Mouse (Mus musculus) macrophage (primary cell): ENCODE data around the gene Ccdc163. TPM values are rescaled to one million over a fixed set of nuclear protein-coding genes. Genes with fewer than 3 reads are reported as not detected.
A peak's percentile ranks its signal among the peaks of the same experiment; 100 is the strongest.

Source experiments
- H3K27ac ChIP-seq: fragments of 350-480 bp; formaldehyde crosslinking; 2 replicates; pipeline ENCODE4 v1.9.0; 2021
- H3K36me3 ChIP-seq: fragments of 350-480 bp; formaldehyde crosslinking; 2 replicates; pipeline ENCODE4 v1.9.0; 2021; ENCODE audit errors: inconsistent target
- H3K4me3 ChIP-seq: fragments of 350-480 bp; formaldehyde crosslinking; 2 replicates; pipeline ENCODE4 v1.9.0; 2021; ENCODE audit errors: inconsistent target
- H3K79me2 ChIP-seq: fragments of 350-480 bp; formaldehyde crosslinking; 2 replicates; pipeline ENCODE4 v1.9.0; 2021; ENCODE audit errors: inconsistent target
- WGBS: methylation state at CpG from one replicate; pipeline ENCODE4 v1.1.7; 2026; ENCODE audit warnings: inconsistent platforms; ENCODE audit not compliant: missing documents; 5-methylcytosine and 5-hydroxymethylcytosine counted together
- polyA plus RNA-seq: library from polyadenylated mRNA; stranded (reverse); fragments of 250-400 nt; gene quantifications from 3 replicates; pipeline ENCODE4 v1.2.4, GENCODE M21; 2018; ENCODE audit warnings: inconsistent platforms

The Ccdc163 gene
- polyA plus RNA-seq, 1 experiment from 2014 or later = 10.8 TPM

GRCm38 (mm10) chr4:116684665-116685064, 23.6 kb upstream of the Ccdc163 start:
- peak overlapping the region; percentile 78 for H3K4me3 ChIP-seq
- H3K36me3 ChIP-seq = peaks cover 11% of the 10 kb centered on the region; the same call in 1 of the 2 replicates
- H3K27ac ChIP-seq = peak overlapping the region; percentile 87
- 69% methylated on average over 2 of the region's 2 CpGs for WGBS
- H3K79me2 ChIP-seq = peaks cover 48% of the 10 kb centered on the region

GRCm38 (mm10) chr4:116685402-116686061, 22.8 kb upstream of the Ccdc163 start, which contains the start of gene Prdx1:
Gene Prdx1, plus strand, starts transcription at chr4:116685544.
- under 1% methylated on average over 50 of the region's 56 CpGs for WGBS
- H3K4me3 ChIP-seq = peak within 1 kb of the TSS; percentile 78
- H3K79me2 ChIP-seq = peaks cover 57% of the 10 kb centered on the region
- H3K36me3 ChIP-seq = peaks cover 11% of the 10 kb centered on the region; the same call in 1 of the 2 replicates
- H3K27ac ChIP-seq = peak within 1 kb of the TSS; percentile 87

GRCm38 (mm10) chr4:116687041-116687440, 21.3 kb upstream of the Ccdc163 start:
- 0% methylated on average over 1 of the region's 1 CpGs for WGBS
- H3K27ac ChIP-seq = peak overlapping the region; percentile 87
- peak overlapping the region; percentile 78 for H3K4me3 ChIP-seq
- peaks cover 72% of the 10 kb centered on the region for H3K79me2 ChIP-seq
- H3K36me3 ChIP-seq = peaks cover 26% of the 10 kb centered on the region

- H3K79me2 ChIP-seq = peaks cover 95% of the 10 kb centered on the region
- peaks cover 41% of the 10 kb centered on the region for H3K36me3 ChIP-seq
- H3K4me3 ChIP-seq = peak overlapping the region; percentile 78; the same call in 1 of the 2 replicates
- 86% methylated on average over 4 of the region's 4 CpGs for WGBS
- no peak overlapping the region for H3K27ac ChIP-seq
These were observed 18.9 kb upstream of the Ccdc163 start for GRCm38 (mm10) chr4:116689309-116689876.

- WGBS = 92% methylated on average over 2 of the region's 2 CpGs
- Histone ChIP-seq H3K79me2 (peaks cover 100% of the 10 kb centered on the region), H3K4me3 (no peak overlapping the region), H3K36me3 (peaks cover 66% of the 10 kb centered on the region), H3K27ac (no peak overlapping the region)
These were observed 16.2 kb upstream of the Ccdc163 start for GRCm38 (mm10) chr4:116692146-116692545.

- no peak overlapping the region for H3K4me3 ChIP-seq
- H3K79me2 ChIP-seq = peaks cover 96% of the 10 kb centered on the region
- H3K27ac ChIP-seq = no peak overlapping the region
- WGBS = 92% methylated on average over 2 of the region's 2 CpGs
- H3K36me3 ChIP-seq = peaks cover 74% of the 10 kb centered on the region
These were observed 14.5 kb upstream of the Ccdc163 start for GRCm38 (mm10) chr4:116693785-116694184.

- peaks cover 46% of the 10 kb centered on the region for H3K79me2 ChIP-seq
- H3K27ac ChIP-seq = no peak overlapping the region
- no peak overlapping the region for H3K4me3 ChIP-seq
- 94% methylated on average over 2 of the region's 2 CpGs for WGBS
- H3K36me3 ChIP-seq = peaks cover 65% of the 10 kb centered on the region
These were observed 9.5 kb upstream of the Ccdc163 start for GRCm38 (mm10) chr4:116698693-116699342.

GRCm38 (mm10) chr4:116700964-116701363, 7.3 kb upstream of the Ccdc163 start:
- Histone ChIP-seq H3K36me3 (peaks cover 45% of the 10 kb centered on the region), H3K79me2 (peaks cover 25% of the 10 kb centered on the region), H3K4me3 (no peak overlapping the region), H3K27ac (no peak overlapping the region)
- WGBS = 100% methylated on average over 1 of the region's 1 CpGs

GRCm38 (mm10) chr4:116703804-116704203, 4.5 kb upstream of the Ccdc163 start:
- peaks cover 20% of the 10 kb centered on the region for H3K36me3 ChIP-seq
- 27% methylated on average over 6 of the region's 6 CpGs for WGBS
- no peak overlapping the region for H3K4me3 ChIP-seq
- no peaks in the 10 kb centered on the region; the same call in 1 of the 2 replicates for H3K79me2 ChIP-seq
- H3K27ac ChIP-seq = no peak overlapping the region

GRCm38 (mm10) chr4:116707666-116708065, 643 bp upstream of the Ccdc163 start:
- Histone ChIP-seq H3K27ac (peak overlapping the region; percentile 32), H3K4me3 (peak overlapping the region; percentile 72), H3K79me2 (no peaks in the 10 kb centered on the region), H3K36me3 (no peaks in the 10 kb centered on the region)
- 9% methylated on average over 9 of the region's 9 CpGs for WGBS

GRCm38 (mm10) chr4:116708791-116709390, 582 bp downstream of the Ccdc163 start:
- H3K79me2 ChIP-seq = no peaks in the 10 kb centered on the region
- WGBS = 4% methylated on average over 8 of the region's 9 CpGs
- H3K27ac ChIP-seq = peak overlapping the region; percentile 32
- peak overlapping the region; percentile 72 for H3K4me3 ChIP-seq
- H3K36me3 ChIP-seq = no peaks in the 10 kb centered on the region

- Histone ChIP-seq H3K79me2 (no peaks in the 10 kb centered on the region), H3K4me3 (no peak overlapping the region), H3K36me3 (0 out of 2 replicates have a peak, but pooled peaks cover 5% of the 10 kb centered on the region), H3K27ac (no peak overlapping the region)
- 86% methylated on average over 1 of the region's 2 CpGs for WGBS
These were observed 1.8 kb downstream of the Ccdc163 start for GRCm38 (mm10) chr4:116710154-116710553.

- H3K79me2 ChIP-seq = no peaks in the 10 kb centered on the region
- 91% methylated on average over 1 of the region's 1 CpGs for WGBS
These were observed 4.2 kb downstream of the Ccdc163 start for GRCm38 (mm10) chr4:116712536-116712935.

GRCm38 (mm10) chr4:116719396-116719795, 11.1 kb downstream of the Ccdc163 start:
- Histone ChIP-seq H3K79me2 (no peaks in the 10 kb centered on the region; the same call in 1 of the 2 replicates), H3K27ac (no peak overlapping the region), H3K36me3 (0 out of 2 replicates have a peak, but pooled peaks cover 5% of the 10 kb centered on the region), H3K4me3 (no peak overlapping the region)
- 28% methylated on average over 3 of the region's 3 CpGs for WGBS

More at GRCm38 (mm10) chr4:116712536-116712935, 4.2 kb downstream of the Ccdc163 start:
- Histone ChIP-seq H3K4me3 (no peak overlapping the region), H3K27ac (no peak overlapping the region), H3K36me3 (0 out of 2 replicates have a peak, but pooled peaks cover 5% of the 10 kb centered on the region)
